Mouse (Mus musculus): ENCODE results near the gene Hcn3.

Hcn3 gene

DNA sequence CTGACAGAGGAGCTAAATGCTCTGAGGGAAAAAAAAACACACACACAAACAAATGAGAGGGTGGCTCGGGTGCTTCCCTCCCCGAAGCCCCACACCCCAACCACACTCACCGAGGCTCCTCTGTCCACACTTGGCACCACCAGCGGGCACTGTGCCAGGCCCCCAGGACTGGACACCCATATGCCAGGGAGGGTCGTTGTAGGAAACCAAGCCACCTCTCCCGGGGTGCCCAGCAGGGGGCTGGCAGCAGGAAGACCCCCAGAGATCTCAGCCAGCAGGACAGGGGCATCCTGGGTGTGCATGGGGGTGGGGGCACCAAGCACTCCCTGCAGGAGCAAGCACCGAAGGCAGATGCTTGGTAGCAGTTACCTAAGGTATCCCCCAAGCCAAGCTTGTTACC lies 59.2 kb downstream of the Hcn3 start, which contains the start of gene Gm43738:
Gene Gm43738, minus strand, starts transcription at position 289 of the 400 bp plus-strand sequence.
- DNase-seq (ENCODE audit: low read depth, low spot score): no peak
